Mouse (Mus musculus): ENCODE measurements at regions not wholly inside any gene's neighbourhood (a gene's known extent, or its start where the extent isn't known, plus 50 kb on each side); places are given as distances from the start of the nearest gene placed in this dataset.
A peak's percentile ranks its signal among the peaks of the same experiment; 100 is the strongest.
"Not testable (repeated sequence)": the region's sequence is repeated elsewhere in the genome, so short reads cannot be mapped to it uniquely, and the experiment has no call there.

DNA sequence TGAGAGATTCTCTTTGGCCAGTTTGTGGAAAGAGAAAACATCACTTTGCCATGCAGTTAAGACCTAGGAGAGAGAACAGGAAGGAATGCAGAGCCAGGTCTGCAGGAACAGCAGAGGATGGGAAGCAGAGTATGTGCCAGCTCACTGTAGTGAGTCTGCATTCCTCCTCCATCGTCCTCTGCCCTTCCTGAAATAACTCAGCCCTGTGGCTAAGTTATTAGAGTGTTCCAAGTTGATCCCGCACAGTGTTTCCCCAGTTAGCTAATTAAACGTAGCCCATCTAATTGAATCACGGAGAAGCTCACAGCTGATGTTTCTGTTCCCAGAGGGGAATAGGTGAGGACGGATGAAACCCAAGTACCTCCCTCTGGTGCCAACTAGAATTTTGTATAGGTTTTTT is 142.3 kb upstream of the Rack1 start:
- intact Hi-C loops (cut with DNase I): no loop called here
- no peak for DNase-seq

DNA sequence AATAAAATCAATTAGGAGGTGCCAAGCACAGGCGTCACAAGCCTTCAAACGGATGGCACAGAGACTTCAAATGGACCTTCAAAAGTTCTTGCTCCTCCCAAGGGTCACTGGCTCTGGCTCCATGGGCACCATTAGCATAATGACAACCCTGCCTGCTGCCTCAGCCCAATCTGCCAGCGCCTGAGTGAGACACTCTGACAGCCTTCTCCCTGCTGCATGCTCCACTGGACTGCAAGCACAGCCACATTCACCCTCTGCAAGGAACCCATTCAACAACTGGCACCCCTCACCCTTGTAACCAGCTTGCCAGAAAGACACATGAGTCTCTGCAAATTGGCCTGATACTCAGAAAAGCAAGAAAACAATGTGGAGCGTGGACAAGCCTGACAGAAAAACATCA is 138.5 kb upstream of the Rack1 start:
- intact Hi-C loops (cut with DNase I): no loop called here
- peak; percentile 30 for DNase-seq

DNA sequence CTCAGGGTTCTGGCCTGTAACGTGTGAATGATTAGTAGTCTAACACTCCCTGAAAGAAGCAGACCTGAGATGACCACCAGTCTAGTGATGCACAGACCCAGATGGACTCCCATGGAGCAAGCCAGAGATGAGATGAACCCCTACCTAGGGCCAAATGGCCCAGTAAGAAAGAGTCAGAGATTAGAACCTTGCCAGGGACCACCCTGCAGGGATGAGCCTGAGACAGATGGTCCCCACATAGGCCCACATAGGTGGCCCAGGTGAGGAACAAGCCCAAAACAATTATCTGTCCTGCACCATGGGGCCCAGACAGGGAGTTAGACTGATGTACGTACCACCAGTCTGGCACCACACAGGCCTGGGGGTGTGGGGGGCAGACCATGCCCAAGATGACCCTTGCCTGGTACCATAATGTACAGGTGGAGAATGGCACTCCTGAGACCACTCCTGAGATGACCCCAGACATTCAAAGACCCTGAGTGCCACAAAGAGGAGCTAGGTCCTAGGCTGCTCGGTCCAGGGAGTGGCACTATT is 115.3 kb upstream of the Rack1 start:
- peak; percentile 23 for DNase-seq
- intact Hi-C loops (cut with DNase I): no loop called here

DNA sequence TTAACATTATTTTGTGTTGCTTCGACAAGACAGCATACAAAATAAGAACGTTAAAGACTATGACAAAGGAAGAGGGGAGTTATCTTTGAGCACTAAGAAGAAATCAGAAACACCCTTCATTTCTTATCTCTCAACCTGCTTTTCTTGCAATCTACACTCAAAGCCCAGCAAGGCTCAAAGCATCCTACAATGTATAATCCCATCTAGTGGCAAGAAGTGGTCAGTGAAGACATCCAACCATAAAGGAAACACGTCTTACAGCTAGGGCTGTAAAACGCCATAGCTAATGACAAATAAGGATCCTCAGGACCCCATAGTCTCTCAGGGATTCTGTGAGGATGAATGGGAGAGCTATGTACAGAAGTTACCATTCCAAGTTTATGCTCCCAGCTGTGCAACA is 110.1 kb upstream of the Rack1 start:
- no peak for DNase-seq
- intact Hi-C loops (cut with DNase I): no loop called here

DNA sequence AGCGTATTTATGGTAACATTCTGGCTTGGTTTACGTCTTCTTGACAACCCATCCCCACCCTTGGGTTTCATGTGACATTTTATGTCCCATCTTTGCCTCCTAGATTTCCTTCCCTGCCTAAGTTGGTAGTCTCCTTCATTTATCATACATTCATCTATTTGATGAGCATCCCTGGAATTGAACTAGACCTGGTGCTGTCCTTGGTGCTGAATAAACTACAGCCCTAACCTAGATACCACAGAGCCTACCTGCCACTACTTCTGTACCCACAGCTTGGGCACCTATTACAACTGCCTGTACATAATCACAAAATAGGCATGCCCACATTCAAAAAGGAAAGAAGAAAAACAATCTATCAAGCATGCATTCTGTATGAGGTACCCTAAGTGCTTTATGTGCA is 103.8 kb upstream of the Rack1 start:
- intact Hi-C loops (cut with DNase I): no loop called here
- DNase-seq: no peak

DNA sequence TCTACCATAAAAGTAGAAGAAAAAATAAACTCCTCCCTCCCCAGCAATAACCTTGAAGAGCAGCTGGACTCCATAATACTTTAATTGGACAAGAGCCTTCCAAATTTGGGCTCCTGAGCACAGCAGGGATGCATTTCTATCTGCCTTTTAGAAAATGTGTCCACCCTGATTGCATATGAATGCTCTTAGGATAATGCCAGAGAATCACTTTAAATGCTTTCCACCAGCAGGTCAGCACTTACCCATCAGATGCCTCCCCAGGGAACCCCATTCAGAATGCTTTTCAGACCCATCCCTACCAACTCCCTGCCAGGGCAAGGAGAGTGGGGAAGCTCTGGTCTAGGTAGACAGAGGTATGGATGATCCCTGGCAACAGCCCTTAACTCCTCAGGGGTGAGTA is 102.9 kb upstream of the Rack1 start:
- intact Hi-C loops (cut with DNase I): no loop called here
- DNase-seq: no peak

DNA sequence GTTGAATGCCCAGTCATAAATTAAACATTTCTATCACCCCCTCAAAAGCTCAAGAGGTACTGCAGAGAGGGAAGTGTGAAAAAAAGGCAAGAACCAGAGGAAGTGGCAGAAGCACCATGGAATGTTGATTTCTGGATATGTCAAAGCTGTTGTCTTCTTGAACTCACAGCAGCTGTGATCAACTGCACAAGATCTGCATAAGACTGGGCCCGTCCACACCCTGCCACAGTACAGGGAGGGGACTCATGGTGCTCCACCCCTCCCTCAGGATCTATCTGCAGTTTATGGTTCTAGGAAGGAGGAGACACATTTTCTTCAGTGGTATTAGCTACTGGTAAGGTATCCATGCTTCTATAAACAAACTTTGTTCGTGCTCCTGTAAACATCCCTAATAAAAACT is 92.9 kb upstream of the Rack1 start:
- DNase-seq: no peak
- intact Hi-C loops (cut with DNase I): no loop called here

DNA sequence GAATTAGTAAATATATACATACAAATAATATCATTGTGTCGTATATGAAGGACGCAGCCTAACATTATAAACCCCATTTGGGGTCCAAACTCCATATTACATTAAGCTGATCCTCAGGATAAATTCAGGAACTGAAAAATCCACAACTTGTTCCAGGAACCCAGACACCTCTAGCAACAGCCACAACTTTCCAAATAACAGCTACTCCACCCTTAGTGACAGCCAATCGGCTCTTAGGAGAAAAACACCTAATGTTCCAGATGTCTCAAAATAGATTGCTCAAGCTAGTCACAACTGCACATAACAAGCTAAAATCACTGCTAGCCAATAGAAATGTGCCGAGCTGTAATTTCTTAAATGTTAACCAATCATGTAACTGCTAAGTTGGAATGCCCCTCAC is 89.2 kb upstream of the Rack1 start:
- intact Hi-C loops (cut with DNase I): no loop called here

DNA sequence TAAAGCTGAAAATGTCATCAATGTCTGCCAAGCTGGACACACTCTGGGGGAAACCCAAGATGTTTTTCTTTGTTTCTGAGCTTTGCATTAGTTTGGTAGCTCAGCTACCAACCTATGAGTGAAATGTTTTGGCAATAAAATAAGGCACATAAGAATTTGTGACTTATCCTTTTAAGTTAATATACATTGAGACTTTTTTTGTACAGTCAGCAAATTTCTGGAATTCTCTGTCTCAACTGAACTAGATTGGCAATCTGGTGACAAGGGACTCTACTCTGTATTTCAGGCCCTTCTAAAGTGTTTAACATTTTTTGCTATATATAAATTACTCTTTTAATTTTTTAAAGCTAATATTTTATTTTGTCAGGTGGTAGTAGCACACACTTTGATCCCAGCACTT is 76.1 kb upstream of the Rack1 start:
- no peak for DNase-seq
- intact Hi-C loops (cut with DNase I): no loop called here

More for the DNA sequence above, 89.2 kb upstream of the Rack1 start:
- no peak for DNase-seq

DNA sequence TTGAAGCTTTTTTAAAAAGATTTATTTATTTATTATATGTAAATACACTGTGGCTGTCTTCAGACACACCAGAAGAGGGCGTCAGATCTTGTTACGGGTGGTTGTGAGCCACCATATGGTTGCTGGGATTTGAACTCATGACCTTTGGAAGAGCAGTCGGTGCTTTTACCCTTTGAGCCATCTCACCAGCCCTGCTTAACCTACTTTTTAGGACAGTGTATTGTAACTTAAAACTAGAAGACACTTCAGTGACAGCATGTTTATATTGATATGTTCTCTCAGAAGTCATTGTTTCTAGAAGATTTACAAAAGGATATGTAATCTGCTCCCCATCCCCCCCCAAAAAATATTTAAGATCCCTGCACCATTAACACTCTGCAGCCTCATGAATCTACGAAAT is 69.3 kb upstream of the Rack1 start:
- intact Hi-C loops (cut with DNase I); DNase-seq: not testable (repeated sequence)

DNA sequence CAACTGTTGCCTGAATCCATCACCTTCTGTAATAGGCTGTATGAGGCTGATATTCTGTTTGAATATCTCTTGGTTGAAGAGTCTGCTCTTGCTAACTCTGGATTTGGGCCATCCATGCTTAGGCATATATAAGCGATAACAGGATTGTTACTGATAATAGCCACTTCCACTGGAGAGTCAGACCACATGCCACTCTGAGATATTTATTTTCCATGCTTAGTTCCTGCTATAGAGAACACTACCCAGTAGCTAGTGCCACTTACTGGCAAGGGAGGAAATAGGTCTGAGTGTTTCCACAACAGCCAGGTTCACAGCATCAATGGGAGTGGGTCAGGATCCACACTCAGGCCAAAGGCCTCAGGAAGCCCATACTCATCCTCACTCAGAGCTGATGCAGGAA is 53.6 kb upstream of the Rack1 start:
- DNase-seq: no peak
- intact Hi-C loops (cut with DNase I): no loop called here

DNA sequence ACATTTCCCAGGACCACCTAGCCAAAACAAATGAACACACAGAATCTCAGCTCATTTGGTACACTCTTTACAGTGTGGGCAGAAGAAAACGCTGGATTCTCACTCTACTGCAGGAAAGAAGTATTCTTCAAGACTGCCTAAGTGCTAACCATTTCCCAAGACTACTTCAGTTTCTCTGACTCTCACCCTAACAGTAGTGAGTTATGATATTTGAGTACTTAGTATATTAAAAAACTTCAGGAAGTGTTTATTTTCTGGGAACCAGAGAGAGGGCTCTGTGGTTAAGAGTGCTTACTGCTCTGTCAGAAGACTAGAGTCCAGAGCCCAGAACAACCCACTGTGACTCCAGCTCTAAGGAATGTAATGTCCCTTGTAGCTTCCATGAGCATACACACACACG is 52.1 kb upstream of the Rack1 start:
- intact Hi-C loops (cut with DNase I): no loop called here

More for the DNA sequence above, 52.1 kb upstream of the Rack1 start:
- no peak for DNase-seq
